Mouse (Mus musculus) G1E (cell line): ENCODE data around the gene Ifnar2.

Experiments used
- CTCF ChIP-seq: IDR thresholded peaks from 2 replicates; pipeline ENCODE4 v1.5.1; 2012; ENCODE audit warnings: low read depth, low read length, inconsistent platforms, mixed read lengths
- GATA1 ChIP-seq: IDR thresholded peaks from 2 replicates; pipeline ENCODE4 v1.6.1; 2012; ENCODE audit warnings: borderline replicate concordance, low read length, inconsistent platforms, mixed read lengths

DNA sequence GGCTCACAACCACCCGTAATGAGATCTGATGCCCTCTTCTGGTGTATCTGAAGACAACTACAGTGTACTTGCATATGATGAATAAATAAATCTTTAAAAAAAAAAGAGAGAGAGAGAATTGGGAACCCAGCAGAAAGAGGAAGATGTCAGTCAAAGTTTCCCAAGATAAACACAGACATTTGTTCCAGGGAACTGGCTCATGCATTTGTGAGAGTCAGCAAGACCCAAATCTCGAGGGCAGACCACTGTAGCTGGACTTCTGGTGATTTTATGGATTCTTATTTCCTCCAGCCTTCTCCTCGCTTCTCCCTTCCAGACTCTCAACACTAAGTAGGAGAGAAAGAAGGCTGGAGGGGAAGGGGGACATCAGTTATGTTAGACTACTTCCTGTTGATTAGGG, 65.5 kb downstream of the Ifnar2 start:
- TF ChIP-seq GATA1: no peak
- no peak for TF ChIP-seq CTCF
